Mouse (Mus musculus) MEL (cell line): ENCODE measurements around the gene Hrh3. TPM values are rescaled to one million over a fixed set of nuclear protein-coding genes. Genes with fewer than 3 reads are reported as not detected.

ENCODE experiments used
- DNase-seq: peaks from one replicate; pipeline ENCODE4 v3.0.0; 2011; ENCODE audit warnings: low read depth, low spot score
- H3K27ac ChIP-seq: 2 replicates; pipeline ENCODE4 v1.5.1; 2012; ENCODE audit warnings: low read depth, mild to moderate bottlenecking, control low read depth, low read length, moderate library complexity; ENCODE audit not compliant: control insufficient read depth
- H3K27me3 ChIP-seq, 2 experiments: fragments of 150-350 bp in 1 of 2; sonication (generic) in 1 of 2; 2 replicates each; pipeline ENCODE4 v1.6.1; 2012; ENCODE audit warnings: low read length in 2 of 2, mild to moderate bottlenecking in 2 of 2, improper control_type of control experiment in 1 of 2, moderate library complexity in 1 of 2; ENCODE audit not compliant: insufficient read depth in 2 of 2, control insufficient read depth in 1 of 2
- H3K36me3 ChIP-seq, 2 experiments: 2 replicates each; pipeline ENCODE4 v1.6.1; 2012 to 2014; ENCODE audit warnings: low read length in 2 of 2, improper control_type of control experiment in 1 of 2, inconsistent platforms in 1 of 2, mild to moderate bottlenecking in 1 of 2; ENCODE audit not compliant: insufficient read depth in 2 of 2, control insufficient read depth in 1 of 2
- H3K4me1 ChIP-seq, 2 experiments: fragments of 150-350 bp in 1 of 2; sonication (generic) in 1 of 2; 2 replicates each; pipeline ENCODE4 v1.6.1; 2012; ENCODE audit warnings: low read length in 2 of 2, improper control_type of control experiment in 1 of 2, mild to moderate bottlenecking in 1 of 2; ENCODE audit not compliant: insufficient read depth in 2 of 2, control insufficient read depth in 1 of 2
- H3K4me3 ChIP-seq, 2 experiments: fragments of 150-350 bp in 1 of 2; sonication (generic) in 1 of 2; 2 replicates each; pipeline ENCODE4 v1.5.1; 2012; ENCODE audit warnings: low read depth in 2 of 2, low read length in 2 of 2, mild to moderate bottlenecking in 2 of 2, moderate library complexity in 2 of 2, control low read depth in 1 of 2, improper control_type of control experiment in 1 of 2; ENCODE audit not compliant: control insufficient read depth in 1 of 2, insufficient read depth in 1 of 2
- H3K79me2 ChIP-seq: 2 replicates; pipeline ENCODE4 v1.6.1; 2012; ENCODE audit warnings: mild to moderate bottlenecking, low read length, moderate library complexity; ENCODE audit not compliant: control insufficient read depth, poor library complexity, insufficient read depth
- H3K9ac ChIP-seq: 2 replicates; pipeline ENCODE4 v1.6.1; 2012; ENCODE audit warnings: low read depth, mild to moderate bottlenecking, control low read depth, low read length, moderate library complexity; ENCODE audit not compliant: control insufficient read depth, poor library complexity, severe bottlenecking
- H3K9me3 ChIP-seq: fragments of 150-350 bp; sonication (generic); replicated peaks from 2 replicates; pipeline ENCODE4 v1.6.1; 2012; ENCODE audit warnings: mild to moderate bottlenecking, low read length, improper control_type of control experiment, moderate library complexity; ENCODE audit not compliant: insufficient read depth
- CHD2 ChIP-seq: IDR thresholded peaks from 2 replicates; pipeline ENCODE4 v1.6.1; 2011; ENCODE audit warnings: low read length, improper control_type of control experiment
- CTCF ChIP-seq, 3 experiments: IDR thresholded peaks in 2 of 3; conservative IDR thresholded peaks in 1 of 3; 2 replicates each; pipeline ENCODE4 v1.5.1; 2011 to 2012; ENCODE audit warnings: low read length in 3 of 3, low read depth in 2 of 3, mild to moderate bottlenecking in 2 of 3, improper control_type of control experiment in 1 of 3, inconsistent platforms in 1 of 3, mixed read lengths in 1 of 3, moderate library complexity in 1 of 3; ENCODE audit not compliant: control insufficient read depth in 1 of 3, insufficient read depth in 1 of 3, poor library complexity in 1 of 3, severe bottlenecking in 1 of 3
- ELF1 ChIP-seq: IDR thresholded peaks from 2 replicates; pipeline ENCODE4 v1.6.1; 2014; ENCODE audit warnings: low read depth, mild to moderate bottlenecking, inconsistent platforms, low read length, improper control_type of control experiment, moderate library complexity
- EP300 ChIP-seq, 2 experiments: IDR thresholded peaks; 2 replicates each; pipeline ENCODE4 v1.6.1; 2011; ENCODE audit warnings: improper control_type of control experiment in 2 of 2, low read length in 2 of 2, low read depth in 1 of 2, mild to moderate bottlenecking in 1 of 2
- ETS1 ChIP-seq: IDR thresholded peaks from 2 replicates; pipeline ENCODE4 v1.6.1; 2012; ENCODE audit warnings: low read depth, mild to moderate bottlenecking, inconsistent platforms, low read length, improper control_type of control experiment, moderate library complexity
- GATA1 ChIP-seq: IDR thresholded peaks from 2 replicates; pipeline ENCODE4 v1.6.1; 2011; ENCODE audit warnings: low read depth, low read length, improper control_type of control experiment
- KAT2A ChIP-seq: conservative IDR thresholded peaks from 2 replicates; pipeline ENCODE4 v1.6.1; 2012; ENCODE audit warnings: low read depth, low read length, improper control_type of control experiment, inconsistent platforms
- MAX ChIP-seq: IDR thresholded peaks from 2 replicates; pipeline ENCODE4 v1.6.1; 2011; ENCODE audit warnings: low read length, improper control_type of control experiment
- MXI1 ChIP-seq: IDR thresholded peaks from 2 replicates; pipeline ENCODE4 v1.6.1; 2011; ENCODE audit warnings: mild to moderate bottlenecking, low read depth, low read length, improper control_type of control experiment
- MYC ChIP-seq: IDR thresholded peaks from 2 replicates; pipeline ENCODE4 v1.6.1; 2011; ENCODE audit warnings: low read depth, mild to moderate bottlenecking, low read length, improper control_type of control experiment, moderate library complexity
- NRF1 ChIP-seq: IDR thresholded peaks from 2 replicates; pipeline ENCODE4 v1.6.1; 2014; ENCODE audit warnings: low read depth, mild to moderate bottlenecking, inconsistent platforms, low read length, improper control_type of control experiment, moderate library complexity; ENCODE audit not compliant: poor library complexity, insufficient read depth, severe bottlenecking
- POLR2AphosphoS2 ChIP-seq: IDR thresholded peaks from 2 replicates; pipeline ENCODE4 v1.6.1; 2011; ENCODE audit warnings: low read length, improper control_type of control experiment
- RAD21 ChIP-seq: IDR thresholded peaks from 2 replicates; pipeline ENCODE4 v1.6.1; 2011; ENCODE audit warnings: mild to moderate bottlenecking, low read depth, low read length, improper control_type of control experiment
- RCOR1 ChIP-seq: IDR thresholded peaks from 2 replicates; pipeline ENCODE4 v1.6.1; 2012; ENCODE audit warnings: low read depth, mild to moderate bottlenecking, inconsistent platforms, low read length, improper control_type of control experiment
- SIN3A ChIP-seq: IDR thresholded peaks from 2 replicates; pipeline ENCODE4 v1.6.1; 2012; ENCODE audit warnings: low read length, improper control_type of control experiment, inconsistent platforms
- TAL1 ChIP-seq: IDR thresholded peaks from 2 replicates; pipeline ENCODE4 v1.6.1; 2012; ENCODE audit warnings: mild to moderate bottlenecking, inconsistent platforms, low read length, moderate library complexity, mixed read lengths
- TBP ChIP-seq: IDR thresholded peaks from 2 replicates; pipeline ENCODE4 v1.8.0; 2011; ENCODE audit warnings: low read depth, low read length, improper control_type of control experiment
- TCF12 ChIP-seq: IDR thresholded peaks from 2 replicates; pipeline ENCODE4 v1.6.1; 2014; ENCODE audit warnings: low read depth, mild to moderate bottlenecking, inconsistent platforms, low read length, improper control_type of control experiment, moderate library complexity
- USF1 ChIP-seq: IDR thresholded peaks from 2 replicates; pipeline ENCODE4 v1.6.1; 2014; ENCODE audit warnings: low read depth, mild to moderate bottlenecking, inconsistent platforms, low read length, improper control_type of control experiment, moderate library complexity
- ZC3H11A ChIP-seq: IDR thresholded peaks from 2 replicates; pipeline ENCODE4 v1.6.1; 2012; ENCODE audit warnings: low read depth, mild to moderate bottlenecking, inconsistent platforms, low read length, improper control_type of control experiment
- ZMIZ1 ChIP-seq: IDR thresholded peaks from 2 replicates; pipeline ENCODE4 v1.6.1; 2012; ENCODE audit warnings: low read depth, mild to moderate bottlenecking, inconsistent platforms, low read length, improper control_type of control experiment, moderate library complexity
- ZNF384 ChIP-seq: IDR thresholded peaks from 2 replicates; pipeline ENCODE4 v1.6.1; 2012; ENCODE audit warnings: low read depth, mild to moderate bottlenecking, inconsistent platforms, low read length, improper control_type of control experiment
- polyA plus RNA-seq, 2 experiments: library from polyadenylated mRNA; stranded (reverse) in 1 of 2; unstranded in 1 of 2; fragments of >175 nt in 1 of 2; fragments of >200 nt in 1 of 2; gene quantifications; 2 replicates each; pipeline versions ENCODE4 v1.2.1 to v1.2.4; 2012; ENCODE audit warnings: low replicate concordance in 2 of 2, low read depth in 1 of 2; ENCODE audit not compliant: insufficient read length in 2 of 2, insufficient read depth in 1 of 2, missing spikeins in 1 of 2
- total RNA-seq: library from RNA; depleted of rRNA; stranded (reverse); fragments of 300-350 nt; gene quantifications from 2 replicates; pipeline ENCODE4 v1.2.3, GENCODE M21; 2012

Gene Hrh3
- total and polyA plus RNA-seq, 3 experiments = not detected

- no peak overlapping the region for H3K4me3 ChIP-seq
- peaks cover 7% of the 10 kb centered on the region; the same call in 1 of the 2 replicates for H3K79me2 ChIP-seq
- H3K9ac ChIP-seq = no peak overlapping the region
- H3K36me3 ChIP-seq = peaks cover 6 to 33% of the 10 kb centered on the region in 2 experiments; a peak in 3 of 4 replicates
- TF ChIP-seq RAD21 = no peak
- TF ChIP-seq ZMIZ1 = no peak
- TF ChIP-seq GATA1 = peak; percentile 63
- TF ChIP-seq KAT2A = no peak
- no peak for TF ChIP-seq RCOR1
- 0 out of 2 replicates have a peak, but pooled peaks have one; percentile 10 for TF ChIP-seq TCF12
- no peak for TF ChIP-seq ELF1
- no peak for TF ChIP-seq ETS1
- peak; percentile 11; the same call in 1 of the 2 replicates for TF ChIP-seq TAL1
- no peak for TF ChIP-seq POLR2AphosphoS2
- no peak for TF ChIP-seq CTCF (IDR thresholded peaks at IDR 0.05 in 2 of 3, conservative IDR thresholded peaks at IDR 0.05 in 1 of 3; ENCODE audit: control insufficient read depth in 1 of 3, insufficient read depth in 1 of 3, low read depth in 2 of 3, low read length in 3 of 3, poor library complexity in 1 of 3, severe bottlenecking in 1 of 3)
- TF ChIP-seq SIN3A = no peak
- no peak for TF ChIP-seq ZNF384
- no peak for TF ChIP-seq MAX
- no peak for TF ChIP-seq TBP
- no peak for TF ChIP-seq MYC
- TF ChIP-seq ZC3H11A = no peak
- peak; percentile 36; the same call in 1 of the 2 replicates for TF ChIP-seq MXI1
- TF ChIP-seq NRF1 = no peak
- no peak for TF ChIP-seq EP300 (IDR thresholded peaks at IDR 0.05; ENCODE audit: low read depth in 1 of 2, low read length in 2 of 2)
- peak; percentile 77 for DNase-seq
- 0 out of 2 replicates have a peak overlapping the region, but pooled peaks have one; percentile 17 for H3K27ac ChIP-seq
- H3K4me1 ChIP-seq = peaks cover 17 to 28% of the 10 kb centered on the region in 2 experiments
- H3K27me3 ChIP-seq = no peaks in the 10 kb centered on the region
- H3K9me3 ChIP-seq = no peaks in the 10 kb centered on the region
Observed at GRCm38 (mm10) chr2:180135414-180135813, 31.1 kb upstream of the Hrh3 start.

DNA sequence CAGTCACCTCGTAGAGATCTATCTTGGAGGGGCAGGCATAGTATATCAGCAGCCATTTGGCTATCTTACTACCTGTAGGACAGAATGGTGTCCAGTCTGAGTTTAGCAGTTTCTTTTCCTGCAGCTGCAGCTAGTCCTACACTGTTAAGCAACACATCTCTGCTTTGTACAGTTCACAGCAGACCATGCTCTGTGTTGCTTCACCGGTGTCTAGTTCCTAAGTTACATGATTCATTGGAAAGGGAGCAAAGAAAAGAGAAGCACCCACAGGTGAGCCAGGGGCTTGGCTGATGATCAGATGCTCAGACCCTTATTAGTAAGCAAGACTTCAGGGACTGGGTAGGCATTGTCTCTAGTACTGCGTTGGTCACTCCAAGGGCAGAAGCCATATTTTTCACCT, 29.6 kb upstream of the Hrh3 start:
- Histone ChIP-seq H3K9ac (no peak overlapping the region), H3K4me3 (no peak overlapping the region), H3K79me2 (peaks cover 10% of the 10 kb centered on the region; the same call in 1 of the 2 replicates), H3K9me3 (no peaks in the 10 kb centered on the region), H3K4me1 (peaks cover 17 to 28% of the 10 kb centered on the region in 2 experiments), H3K27ac (no peak overlapping the region), H3K36me3 (peaks cover 4 to 33% of the 10 kb centered on the region in 2 experiments; a peak in 3 of 4 replicates), H3K27me3 (no peaks in the 10 kb centered on the region)
- TF ChIP-seq EP300 (IDR thresholded peaks at IDR 0.05; ENCODE audit: low read depth in 1 of 2, low read length in 2 of 2) (peak in 1 of 2 experiments; percentile 29; a peak in 1 of 4 replicates), TAL1 (no peak), ELF1 (no peak), ZNF384 (no peak), USF1 (no peak), SIN3A (no peak), TCF12 (no peak), CHD2 (no peak), ETS1 (no peak)
- DNase-seq = no peak
